Mouse (Mus musculus) intestine, embryonic 15.5 days (tissue): Measurements from ENCODE around the gene Zfp462. TPM values are rescaled to one million over a fixed set of nuclear protein-coding genes. Genes with fewer than 3 reads are reported as not detected.
"Not testable (repeated sequence)": the region's sequence is repeated elsewhere in the genome, so short reads cannot be mapped to it uniquely, and the experiment has no call there.

ENCODE experiments used
- ATAC-seq: fragments of 200-750 bp; cut with Nextera tagmentation; 2 replicates; pipeline ENCODE4 v1.8.0; 2017; ENCODE audit warnings: moderate TSS enrichment, moderate library complexity
- H3K27ac ChIP-seq: fragments of 300-500 bp; sonication (generic); 2 replicates; pipeline ENCODE4 v1.5.1; 2015; ENCODE audit warnings: mild to moderate bottlenecking, inconsistent platforms
- H3K27me3 ChIP-seq: fragments of 300-500 bp; sonication (generic); replicated peaks from 2 replicates; pipeline ENCODE4 v1.6.1; 2015; ENCODE audit warnings: inconsistent platforms
- H3K36me3 ChIP-seq: fragments of 300-500 bp; sonication (generic); 2 replicates; pipeline ENCODE4 v1.6.1; 2015; ENCODE audit warnings: inconsistent platforms
- H3K4me1 ChIP-seq: fragments of 300-500 bp; sonication (generic); replicated peaks from 2 replicates; pipeline ENCODE4 v1.6.1; 2015; ENCODE audit warnings: inconsistent platforms
- H3K4me2 ChIP-seq: fragments of 300-500 bp; sonication (generic); replicated peaks from 2 replicates; pipeline ENCODE4 v1.6.1; 2015; ENCODE audit warnings: mild to moderate bottlenecking, inconsistent platforms
- H3K4me3 ChIP-seq: fragments of 300-500 bp; sonication (generic); replicated peaks from 2 replicates; pipeline ENCODE4 v1.5.1; 2015; ENCODE audit warnings: inconsistent platforms
- H3K9ac ChIP-seq: fragments of 300-500 bp; sonication (generic); 2 replicates; pipeline ENCODE4 v1.6.1; 2015; ENCODE audit warnings: inconsistent platforms
- H3K9me3 ChIP-seq: fragments of 300-500 bp; sonication (generic); 2 replicates; pipeline ENCODE4 v1.6.1; 2016; ENCODE audit warnings: inconsistent platforms
- WGBS: fragments of 180-500 bp; shearing (Covaris S2); methylation state at CpG from one replicate; pipeline ENCODE4 v1.1.7; 2015; 5-methylcytosine and 5-hydroxymethylcytosine counted together
- polyA plus RNA-seq: library from polyadenylated mRNA; unstranded; fragments of >200 nt; fragmentation: Nextera tagmentation; extraction: Ambion mirVana; gene quantifications from 2 replicates; pipeline ENCODE4 v1.2.1, GENCODE M21; 2015

The Zfp462 gene
- 2.8 and 3.2 TPM in 2 replicates for polyA plus RNA-seq

DNA sequence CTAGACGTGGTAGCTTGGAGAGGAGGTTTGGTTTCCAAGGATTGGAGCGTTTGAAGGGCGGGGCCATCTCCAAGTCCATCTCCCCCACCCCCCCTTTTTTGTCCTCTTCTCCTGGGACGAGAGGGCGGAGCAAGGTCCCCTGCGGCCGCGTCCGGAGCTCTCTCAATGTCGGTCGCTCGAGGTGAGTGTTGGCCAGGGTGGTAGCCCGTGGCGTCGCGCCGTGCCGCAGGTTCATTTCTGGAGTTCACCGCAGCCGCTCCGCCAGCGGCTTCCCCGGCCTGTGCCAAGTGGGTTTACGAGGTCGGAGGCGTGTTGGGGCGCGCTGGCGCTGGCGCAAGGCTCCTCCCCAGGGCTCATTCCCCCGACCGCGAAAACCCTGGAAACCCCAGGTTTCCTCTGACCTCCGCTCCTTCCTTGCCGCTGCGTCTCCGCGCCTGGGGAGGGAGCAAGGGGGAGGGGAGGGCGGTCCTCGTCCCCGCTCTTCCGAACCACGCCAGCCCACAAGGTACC, at the start of gene Zfp462:
Gene Zfp462 (plus strand): TSS at position 128 of the 510 bp plus-strand sequence.
- ATAC-seq = peak; percentile 26
- Histone ChIP-seq H3K9ac (peak within 1 kb of the TSS; percentile 52), H3K4me1 (0 out of 2 replicates have a peak, but pooled peaks cover 3% of the 10 kb centered on the region), H3K4me3 (peak within 1 kb of the TSS; percentile 66), H3K9me3 (no peaks in the 10 kb centered on the region), H3K4me2 (peak within 1 kb of the TSS; percentile 93), H3K36me3 (no peaks in the 10 kb centered on the region), H3K27ac (peak within 1 kb of the TSS; percentile 67), H3K27me3 (no peaks in the 10 kb centered on the region)
- WGBS = under 1% methylated on average over 42 of the region's 43 CpGs

DNA sequence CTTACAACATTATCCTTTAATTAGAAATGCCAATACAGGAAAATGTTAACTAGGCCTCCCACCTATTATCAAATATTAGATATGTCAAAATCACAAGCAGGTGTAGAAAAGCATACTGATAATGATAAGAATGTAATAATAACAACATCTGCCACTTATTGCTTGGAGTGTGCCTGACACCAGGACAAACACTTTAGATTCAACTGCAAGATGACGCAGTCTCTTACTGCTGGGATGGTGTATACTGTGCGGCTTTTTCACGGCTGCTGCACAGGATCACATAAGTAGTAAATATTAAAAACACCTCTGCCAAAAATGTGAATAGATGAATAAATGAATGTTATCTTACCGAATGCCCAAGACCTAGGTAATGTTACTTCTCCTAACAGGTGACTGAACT, 48.8 kb upstream of the Zfp462 start:
- no peak overlapping the region for H3K4me2 ChIP-seq
- no peak overlapping the region for H3K4me3 ChIP-seq
- WGBS = 93% methylated on average over 4 of the region's 4 CpGs
- H3K9ac ChIP-seq = no peak overlapping the region
- H3K9me3 ChIP-seq = no peaks in the 10 kb centered on the region
- H3K27me3 ChIP-seq = no peaks in the 10 kb centered on the region
- no peak for ATAC-seq
- H3K27ac ChIP-seq = no peak overlapping the region
- no peaks in the 10 kb centered on the region for H3K4me1 ChIP-seq
- no peaks in the 10 kb centered on the region for H3K36me3 ChIP-seq

DNA sequence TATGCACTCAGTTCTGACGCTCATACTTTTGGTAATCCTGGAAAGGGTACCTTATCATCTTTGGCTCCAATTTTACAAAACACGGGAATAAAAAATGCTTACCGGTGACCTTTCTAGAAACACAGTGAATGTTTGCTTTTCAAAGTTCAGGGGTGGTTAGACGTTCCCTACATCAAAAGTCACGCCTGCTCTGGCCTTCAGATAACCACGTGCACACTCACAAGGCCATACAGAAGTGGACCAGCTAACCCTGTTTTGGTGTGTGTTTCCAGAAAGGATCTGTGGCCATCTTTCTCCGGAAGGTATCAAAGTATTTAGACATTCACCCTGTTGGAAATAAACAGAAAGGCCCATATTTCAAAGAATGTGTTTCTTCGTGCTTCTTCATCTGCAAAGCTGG, 40.2 kb upstream of the Zfp462 start:
- no peaks in the 10 kb centered on the region for H3K4me1 ChIP-seq
- WGBS = 56% methylated on average over 8 of the region's 8 CpGs
- no peak overlapping the region for H3K27ac ChIP-seq
- no peak overlapping the region for H3K4me3 ChIP-seq
- no peaks in the 10 kb centered on the region for H3K27me3 ChIP-seq
- H3K9ac ChIP-seq = no peak overlapping the region
- no peak overlapping the region for H3K4me2 ChIP-seq
- ATAC-seq = no peak
- no peaks in the 10 kb centered on the region for H3K36me3 ChIP-seq
- no peaks in the 10 kb centered on the region for H3K9me3 ChIP-seq

DNA sequence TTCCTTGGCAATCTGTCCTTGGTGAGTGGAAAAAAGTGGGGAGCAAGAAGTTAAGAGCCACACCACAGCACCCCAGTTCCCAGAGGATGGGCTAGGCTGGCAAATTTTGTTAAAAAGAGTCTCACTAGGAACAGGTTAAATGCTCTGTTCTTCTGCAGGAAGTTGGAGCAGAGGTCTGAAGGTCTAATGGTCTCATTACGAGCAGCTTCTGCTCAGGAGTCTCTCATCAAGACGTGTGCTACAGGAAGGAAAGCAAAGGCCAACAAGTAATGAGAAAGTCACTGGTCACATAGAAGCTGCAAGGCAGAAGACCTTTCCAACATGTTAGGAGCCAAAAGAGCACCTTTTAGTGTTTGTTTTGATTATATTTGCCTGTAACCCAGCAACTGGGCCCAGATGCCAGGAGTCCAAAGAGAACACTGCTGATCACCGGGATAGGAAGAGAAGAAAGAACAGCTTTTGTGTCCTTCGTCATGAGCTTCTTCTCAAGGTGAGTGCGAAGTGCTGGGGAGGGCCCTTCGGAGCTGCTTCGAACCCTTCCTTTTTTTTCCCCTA, 39.4 kb upstream of the Zfp462 start:
- Histone ChIP-seq H3K4me2 (no peak overlapping the region), H3K27ac (no peak overlapping the region), H3K9ac (no peak overlapping the region), H3K36me3 (no peaks in the 10 kb centered on the region), H3K4me1 (no peaks in the 10 kb centered on the region), H3K4me3 (no peak overlapping the region), H3K9me3 (no peaks in the 10 kb centered on the region), H3K27me3 (no peaks in the 10 kb centered on the region)
- 78% methylated on average over 7 of the region's 7 CpGs for WGBS
- no peak for ATAC-seq

DNA sequence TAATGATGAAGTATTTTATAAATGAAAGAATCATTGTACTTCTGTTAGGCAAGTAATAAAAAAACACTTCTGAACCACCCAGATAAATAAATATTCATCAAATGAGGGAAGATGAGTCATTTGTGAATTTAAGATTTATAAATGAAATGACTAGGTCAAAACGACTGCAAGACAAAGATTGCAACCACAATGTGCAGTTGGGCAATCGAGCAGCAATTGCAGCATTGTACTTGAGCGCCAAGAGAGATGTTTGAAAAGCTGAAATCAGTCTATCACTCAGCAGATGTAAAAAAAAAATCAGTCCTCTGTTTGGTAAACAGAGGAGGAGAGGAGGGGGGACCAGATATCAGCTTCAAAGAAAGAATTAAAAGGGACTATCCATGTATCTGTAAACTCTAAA, 34.5 kb upstream of the Zfp462 start:
- Histone ChIP-seq H3K27ac (no peak overlapping the region), H3K27me3 (no peaks in the 10 kb centered on the region), H3K4me1 (no peaks in the 10 kb centered on the region), H3K9me3 (no peaks in the 10 kb centered on the region), H3K4me2 (no peak overlapping the region), H3K36me3 (no peaks in the 10 kb centered on the region), H3K9ac (no peak overlapping the region), H3K4me3 (no peak overlapping the region)
- 81% methylated on average over 3 of the region's 3 CpGs for WGBS
- no peak for ATAC-seq

DNA sequence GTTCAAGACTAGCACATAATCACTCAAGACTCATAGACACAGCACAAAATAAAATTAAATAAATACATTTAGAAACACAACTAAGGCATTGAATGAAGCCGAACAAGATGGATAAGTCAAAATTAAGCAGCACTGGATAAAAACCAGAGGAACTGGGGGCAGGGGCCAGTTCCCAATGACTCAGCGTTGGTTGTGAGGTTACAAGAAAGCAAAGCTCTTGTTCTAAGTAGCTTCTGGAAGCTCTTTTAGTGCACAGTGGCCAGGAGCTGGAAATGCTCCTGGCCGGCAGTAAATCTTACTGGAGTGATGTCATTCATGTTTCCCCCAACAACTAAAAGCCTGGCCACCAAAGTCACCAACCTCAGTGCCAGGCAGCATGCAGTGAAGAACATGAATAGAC, 26.6 kb upstream of the Zfp462 start:
- Histone ChIP-seq H3K9ac (no peak overlapping the region), H3K27me3 (no peaks in the 10 kb centered on the region), H3K9me3 (no peaks in the 10 kb centered on the region), H3K36me3 (no peaks in the 10 kb centered on the region), H3K27ac (no peak overlapping the region), H3K4me3 (no peak overlapping the region), H3K4me1 (no peaks in the 10 kb centered on the region), H3K4me2 (no peak overlapping the region)
- 74% methylated on average over 3 of the region's 3 CpGs for WGBS
- no peak for ATAC-seq

DNA sequence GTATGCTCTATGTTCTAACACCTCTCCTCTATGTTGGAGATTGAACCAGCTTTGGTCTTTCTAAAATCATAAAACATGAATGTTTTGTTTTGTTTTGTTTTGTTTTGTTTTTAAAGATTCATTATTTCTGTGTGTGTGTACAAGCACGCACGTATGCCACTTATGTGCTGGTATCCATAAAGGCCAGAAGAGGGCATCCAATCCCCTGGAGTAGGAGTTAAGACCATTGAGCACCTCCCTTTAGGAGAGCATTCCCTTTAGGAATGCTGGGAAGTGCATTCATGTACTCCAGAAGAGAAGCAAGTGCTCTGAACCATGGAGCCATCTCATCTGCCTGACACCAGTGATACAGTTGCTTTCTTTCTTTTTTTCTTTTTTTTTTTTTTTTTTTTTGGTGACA, 21.5 kb upstream of the Zfp462 start:
- Histone ChIP-seq H3K36me3 (no peaks in the 10 kb centered on the region), H3K9ac (no peak overlapping the region), H3K27me3 (no peaks in the 10 kb centered on the region), H3K4me1 (no peaks in the 10 kb centered on the region), H3K9me3 (no peaks in the 10 kb centered on the region), H3K4me2 (no peak overlapping the region), H3K4me3 (no peak overlapping the region), H3K27ac (no peak overlapping the region)
- ATAC-seq = no peak
- 91% methylated on average over 2 of the region's 2 CpGs for WGBS

DNA sequence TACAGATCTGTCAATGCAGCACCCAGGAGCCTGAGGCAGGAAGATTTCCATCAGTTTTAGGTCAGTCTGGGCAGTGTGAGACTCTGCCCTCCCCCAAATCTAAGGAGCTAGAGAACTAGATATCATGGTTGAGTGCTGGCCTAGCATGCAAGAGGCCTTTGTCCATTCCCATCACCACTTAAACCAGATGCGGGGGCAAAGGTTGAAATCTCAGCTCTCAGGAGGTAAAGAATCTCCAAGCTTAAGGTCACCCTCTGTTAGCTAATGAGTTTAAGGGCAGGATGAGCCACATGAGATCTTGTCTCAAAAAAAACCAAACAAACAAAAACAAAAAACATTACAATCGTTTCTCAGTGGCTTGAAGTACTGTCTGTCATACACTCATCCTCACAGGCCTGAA, 20.5 kb upstream of the Zfp462 start:
- no peak overlapping the region for H3K27ac ChIP-seq
- H3K4me2 ChIP-seq = no peak overlapping the region
- no peak overlapping the region for H3K9ac ChIP-seq
- ATAC-seq = no peak
- H3K4me1 ChIP-seq = no peaks in the 10 kb centered on the region
- 80% methylated on average over 2 of the region's 2 CpGs for WGBS
- no peaks in the 10 kb centered on the region for H3K9me3 ChIP-seq
- no peaks in the 10 kb centered on the region for H3K36me3 ChIP-seq
- H3K4me3 ChIP-seq = no peak overlapping the region
- H3K27me3 ChIP-seq = no peaks in the 10 kb centered on the region

DNA sequence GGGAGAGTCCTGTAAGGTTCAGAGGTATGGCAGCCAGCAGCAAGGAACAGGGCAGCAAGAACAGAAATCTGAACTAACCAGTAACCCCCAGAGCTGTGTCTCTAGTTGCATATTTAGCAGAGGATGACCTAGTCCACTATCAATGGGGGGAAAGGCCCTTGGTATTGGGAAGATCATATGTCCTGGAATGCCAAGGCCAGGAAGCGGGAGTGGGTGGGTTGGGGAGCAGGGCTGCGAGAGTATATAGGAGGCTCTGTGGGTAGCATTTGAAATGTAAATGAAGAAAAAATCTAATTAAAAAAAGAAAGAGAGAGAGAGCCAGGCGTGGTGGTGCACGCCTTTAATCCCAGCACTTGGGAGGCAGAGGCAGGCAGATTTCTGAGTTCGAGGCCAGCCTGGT, 18.4 kb upstream of the Zfp462 start:
- not testable (repeated sequence) for H3K27ac ChIP-seq, H3K36me3 ChIP-seq, H3K9ac ChIP-seq, H3K4me2 ChIP-seq, H3K4me3 ChIP-seq, H3K9me3 ChIP-seq, H3K27me3 ChIP-seq, ATAC-seq, H3K4me1 ChIP-seq
- 95% methylated on average over 5 of the region's 5 CpGs for WGBS

DNA sequence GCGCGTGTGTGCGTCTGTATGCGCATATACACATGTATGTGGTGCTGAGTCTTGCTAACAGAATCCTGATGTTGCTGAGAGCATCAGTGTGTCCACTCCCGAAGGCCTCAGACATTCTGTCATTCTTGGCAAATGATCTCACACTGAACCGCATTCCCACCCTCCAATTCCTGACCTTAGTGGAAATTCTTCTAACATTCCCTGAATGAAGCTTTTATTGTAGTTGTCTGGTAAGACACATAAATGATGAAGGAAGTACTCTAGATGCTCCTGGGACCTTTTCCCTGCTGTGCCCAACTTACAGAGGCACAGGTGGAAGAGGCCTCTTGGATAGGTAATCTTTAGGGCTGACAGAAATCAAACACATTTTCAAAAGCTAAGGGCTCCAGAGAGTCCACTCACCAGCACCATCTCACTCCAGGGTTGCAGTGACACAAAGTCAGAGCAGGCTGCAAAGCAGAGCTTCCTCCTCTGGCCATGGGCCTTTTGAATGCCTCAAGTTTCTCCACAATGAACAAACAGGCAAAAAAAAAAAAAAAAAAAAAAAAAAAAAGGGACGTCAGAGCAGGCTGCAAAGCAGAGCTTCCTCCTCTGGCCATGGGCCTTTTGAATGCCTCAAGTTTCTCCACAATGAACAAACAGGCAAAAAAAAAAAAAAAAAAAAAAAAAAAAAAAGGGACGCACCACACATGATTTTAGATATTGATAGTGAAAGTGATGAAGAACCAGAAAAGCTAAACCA, 17.4 kb upstream of the Zfp462 start:
- H3K4me2 ChIP-seq, H3K27me3 ChIP-seq, H3K9me3 ChIP-seq, H3K27ac ChIP-seq, ATAC-seq, H3K4me3 ChIP-seq, H3K36me3 ChIP-seq, H3K4me1 ChIP-seq, H3K9ac ChIP-seq: not testable (repeated sequence)
- WGBS = 76% methylated on average over 8 of the region's 8 CpGs

DNA sequence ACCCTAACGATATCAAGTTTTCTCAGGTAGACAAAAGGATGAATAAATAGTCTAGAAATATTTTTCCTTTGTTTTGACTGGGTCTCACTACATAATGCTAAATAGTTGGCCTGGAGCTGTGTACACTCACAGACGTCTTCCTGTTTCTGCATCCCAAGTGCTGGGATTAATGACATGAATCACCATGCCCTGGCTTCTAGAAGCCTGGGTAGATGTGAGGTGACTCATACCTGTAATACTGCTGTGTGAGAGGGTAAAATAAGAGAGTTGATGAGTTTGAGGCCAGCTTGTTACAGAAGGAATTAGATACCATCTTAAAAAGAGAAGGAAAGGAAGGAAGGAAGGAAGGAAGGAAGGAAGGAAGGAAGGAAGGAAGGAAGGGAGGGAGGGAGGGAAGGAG, 15.2 kb upstream of the Zfp462 start:
- no peak overlapping the region for H3K4me2 ChIP-seq
- no peak overlapping the region for H3K4me3 ChIP-seq
- ATAC-seq = no peak
- WGBS = 61% methylated on average over 2 of the region's 2 CpGs
- H3K27me3 ChIP-seq = no peaks in the 10 kb centered on the region
- H3K9ac ChIP-seq = no peak overlapping the region
- no peaks in the 10 kb centered on the region for H3K36me3 ChIP-seq
- H3K4me1 ChIP-seq = no peaks in the 10 kb centered on the region
- no peaks in the 10 kb centered on the region for H3K9me3 ChIP-seq
- no peak overlapping the region for H3K27ac ChIP-seq

DNA sequence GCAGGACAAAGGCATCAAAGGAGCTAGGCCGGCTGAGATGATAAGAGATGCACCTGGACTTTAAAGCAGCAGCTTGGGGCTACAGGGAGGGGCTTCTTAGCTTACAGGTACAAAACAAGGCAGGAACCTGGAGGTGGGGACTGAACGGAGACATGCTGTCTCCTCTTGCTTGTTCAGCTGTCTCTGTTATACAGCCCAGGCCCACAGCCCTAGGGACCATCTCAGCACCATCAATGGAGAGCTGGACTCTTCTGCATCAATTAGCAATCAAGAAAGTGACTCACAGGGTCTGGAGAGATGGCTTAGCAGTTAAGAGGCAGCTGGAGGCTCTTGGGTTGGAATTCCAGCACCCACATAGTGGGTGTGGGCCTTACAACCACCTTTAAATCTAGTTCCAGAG, 12.2 kb upstream of the Zfp462 start:
- Histone ChIP-seq H3K9me3 (no peaks in the 10 kb centered on the region), H3K27me3 (no peaks in the 10 kb centered on the region), H3K4me2 (no peak overlapping the region), H3K4me3 (no peak overlapping the region), H3K4me1 (no peaks in the 10 kb centered on the region), H3K27ac (no peak overlapping the region), H3K36me3 (no peaks in the 10 kb centered on the region), H3K9ac (no peak overlapping the region)
- ATAC-seq = no peak
- 16% methylated on average over 2 of the region's 2 CpGs for WGBS

DNA sequence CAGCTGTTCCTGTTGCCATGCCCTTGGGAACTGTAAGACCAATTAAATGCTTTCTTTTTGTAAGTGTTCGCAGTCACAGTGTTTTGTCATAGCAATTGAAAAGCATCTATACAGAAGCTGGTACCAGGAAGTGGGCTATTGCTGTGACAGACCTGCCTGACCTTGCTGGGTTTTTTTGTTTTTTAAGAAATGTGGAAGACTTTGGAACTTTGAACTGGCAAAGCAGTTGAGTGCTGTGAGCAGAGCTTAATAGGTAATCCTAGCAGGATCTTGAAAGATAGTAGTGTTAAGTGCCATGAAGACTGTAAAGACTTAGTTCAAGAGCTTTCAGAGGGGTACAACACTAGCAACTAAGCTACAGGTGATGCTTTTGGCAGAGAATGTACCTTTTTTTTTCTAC, 7.7 kb upstream of the Zfp462 start:
- ATAC-seq = no peak
- Histone ChIP-seq H3K4me3 (no peak overlapping the region), H3K36me3 (no peaks in the 10 kb centered on the region), H3K4me2 (no peak overlapping the region), H3K27me3 (no peaks in the 10 kb centered on the region), H3K27ac (no peak overlapping the region), H3K9ac (no peak overlapping the region), H3K4me1 (no peaks in the 10 kb centered on the region), H3K9me3 (no peaks in the 10 kb centered on the region)
- 89% methylated on average over 1 of the region's 1 CpGs for WGBS
